Mouse (Mus musculus) heart, embryonic 11.5 days (tissue): Measurements from ENCODE around the gene Slc25a19. TPM values are rescaled to one million over a fixed set of nuclear protein-coding genes. Genes with fewer than 3 reads are reported as not detected.
A peak's percentile ranks its signal among the peaks of the same experiment; 100 is the strongest.

ENCODE experiments used
- ATAC-seq: fragments of 200-750 bp; cut with Nextera tagmentation; replicated peaks from 2 replicates; pipeline ENCODE4 v1.8.0; 2017; ENCODE audit warnings: moderate library complexity; ENCODE audit not compliant: insufficient number of reproducible peaks, low FRiP score, low TSS enrichment
- H3K27ac ChIP-seq: fragments of 300-500 bp; sonication (generic); 2 replicates; pipeline ENCODE4 v1.5.1; 2014; ENCODE audit warnings: mild to moderate bottlenecking, low read depth, low read length
- H3K27me3 ChIP-seq: fragments of 300-500 bp; sonication (generic); 2 replicates; pipeline ENCODE4 v1.6.1; 2014; ENCODE audit warnings: mild to moderate bottlenecking, low read length, mixed read lengths; ENCODE audit not compliant: control insufficient read depth, insufficient read depth
- H3K36me3 ChIP-seq: fragments of 300-500 bp; sonication (generic); 2 replicates; pipeline ENCODE4 v1.6.1; 2014; ENCODE audit warnings: mild to moderate bottlenecking, low read length, moderate library complexity, mixed read lengths; ENCODE audit not compliant: control insufficient read depth, insufficient read depth
- H3K4me1 ChIP-seq: fragments of 300-500 bp; sonication (generic); 2 replicates; pipeline ENCODE4 v1.6.1; 2014; ENCODE audit warnings: low read length; ENCODE audit not compliant: control insufficient read depth, insufficient read depth
- H3K4me2 ChIP-seq: fragments of 300-500 bp; sonication (generic); 2 replicates; pipeline ENCODE4 v1.6.1; 2014; ENCODE audit warnings: mild to moderate bottlenecking, moderate library complexity
- H3K4me3 ChIP-seq: fragments of 300-500 bp; sonication (generic); 2 replicates; pipeline ENCODE4 v1.5.1; 2014; ENCODE audit warnings: low read depth, low read length
- H3K9ac ChIP-seq: fragments of 300-500 bp; sonication (generic); 2 replicates; pipeline ENCODE4 v1.6.1; 2014; ENCODE audit warnings: mild to moderate bottlenecking, low read depth, low read length, moderate library complexity
- H3K9me3 ChIP-seq: fragments of 300-500 bp; sonication (generic); replicated peaks from 2 replicates; pipeline ENCODE4 v1.6.1; 2016; ENCODE audit warnings: low read length; ENCODE audit not compliant: control insufficient read depth
- WGBS: fragments of 180-500 bp; shearing (Covaris S2); extraction: QIAGEN DNeasy Blood & Tissue Kit; methylation state at CpG from one replicate; pipeline ENCODE4 v1.1.7; 2014; ENCODE audit not compliant: insufficient replicate concordance; 5-methylcytosine and 5-hydroxymethylcytosine counted together
- polyA plus RNA-seq: library from polyadenylated mRNA; unstranded; fragments of >200 nt; fragmentation: Nextera tagmentation; extraction: Ambion mirVana; gene quantifications from 2 replicates; pipeline ENCODE4 v1.2.1, GENCODE M21; 2014

The Slc25a19 gene
- polyA plus RNA-seq, 1 experiment from 2014 or later, result 35.7 TPM

GRCm38 (mm10) chr11:115663676-115664335 lies 35.7 kb upstream of the Slc25a19 start:
- Histone ChIP-seq H3K4me2 (no peak overlapping the region), H3K27ac (no peak overlapping the region), H3K27me3 (no peaks in the 10 kb centered on the region), H3K4me1 (no peaks in the 10 kb centered on the region), H3K36me3 (peaks cover 3% of the 10 kb centered on the region; the same call in 1 of the 2 replicates), H3K9ac (no peak overlapping the region), H3K9me3 (no peaks in the 10 kb centered on the region), H3K4me3 (no peak overlapping the region)
- 80% methylated on average over 4 of the region's 4 CpGs for WGBS
- ATAC-seq, result no peak

GRCm38 (mm10) chr11:115660376-115660775 lies 32.3 kb upstream of the Slc25a19 start:
- H3K27me3 ChIP-seq, result no peaks in the 10 kb centered on the region
- no peak for ATAC-seq
- H3K27ac ChIP-seq, result no peak overlapping the region
- no peak overlapping the region for H3K9ac ChIP-seq
- 0 out of 2 replicates have a peak, but pooled peaks cover 3% of the 10 kb centered on the region for H3K36me3 ChIP-seq
- H3K4me3 ChIP-seq, result no peak overlapping the region
- H3K4me2 ChIP-seq, result no peak overlapping the region
- no peaks in the 10 kb centered on the region for H3K9me3 ChIP-seq
- H3K4me1 ChIP-seq, result no peaks in the 10 kb centered on the region
- 95% methylated on average over 4 of the region's 4 CpGs for WGBS

- no peak for ATAC-seq
These were observed 30.4 kb upstream of the Slc25a19 start for GRCm38 (mm10) chr11:115658521-115658920.

GRCm38 (mm10) chr11:115654128-115654527 lies 26.0 kb upstream of the Slc25a19 start:
- no peak overlapping the region for H3K4me2 ChIP-seq
- H3K4me3 ChIP-seq, result no peak overlapping the region
- H3K36me3 ChIP-seq, result peaks cover 5% of the 10 kb centered on the region; the same call in 1 of the 2 replicates
- 50% methylated on average over 2 of the region's 2 CpGs for WGBS
- peaks cover 10% of the 10 kb centered on the region for H3K4me1 ChIP-seq
- H3K9ac ChIP-seq, result no peak overlapping the region
- H3K27ac ChIP-seq, result no peak overlapping the region; the same call in 1 of the 2 replicates
- H3K27me3 ChIP-seq, result no peaks in the 10 kb centered on the region
- ATAC-seq, result no peak
- no peaks in the 10 kb centered on the region for H3K9me3 ChIP-seq

More at GRCm38 (mm10) chr11:115658521-115658920, 30.4 kb upstream of the Slc25a19 start:
- H3K4me1 ChIP-seq, result peaks cover under 1% of the 10 kb centered on the region; the same call in 1 of the 2 replicates
- H3K4me3 ChIP-seq, result no peak overlapping the region
- no peak overlapping the region for H3K27ac ChIP-seq
- H3K4me2 ChIP-seq, result no peak overlapping the region
- peaks cover 7% of the 10 kb centered on the region; the same call in 1 of the 2 replicates for H3K36me3 ChIP-seq
- H3K9ac ChIP-seq, result no peak overlapping the region
- H3K9me3 ChIP-seq, result no peaks in the 10 kb centered on the region
- 84% methylated on average over 6 of the region's 6 CpGs for WGBS
- H3K27me3 ChIP-seq, result no peaks in the 10 kb centered on the region

- Histone ChIP-seq H3K27me3 (no peaks in the 10 kb centered on the region), H3K36me3 (peaks cover 8% of the 10 kb centered on the region; the same call in 1 of the 2 replicates), H3K27ac (peak overlapping the region; percentile 31; the same call in 1 of the 2 replicates), H3K4me3 (no peak overlapping the region), H3K4me2 (no peak overlapping the region), H3K9me3 (no peaks in the 10 kb centered on the region), H3K4me1 (peaks cover 10% of the 10 kb centered on the region), H3K9ac (no peak overlapping the region)
- no peak; the same call in 1 of the 2 replicates for ATAC-seq
- WGBS, result 63% methylated on average over 3 of the region's 3 CpGs
These were observed 25.1 kb upstream of the Slc25a19 start for GRCm38 (mm10) chr11:115653194-115653593.

GRCm38 (mm10) chr11:115651680-115652079 lies 23.6 kb upstream of the Slc25a19 start:
- Histone ChIP-seq H3K4me1 (peaks cover 10% of the 10 kb centered on the region), H3K4me3 (no peak overlapping the region), H3K27ac (no peak overlapping the region), H3K9ac (no peak overlapping the region), H3K9me3 (no peaks in the 10 kb centered on the region), H3K4me2 (no peak overlapping the region), H3K36me3 (peaks cover 10% of the 10 kb centered on the region), H3K27me3 (no peaks in the 10 kb centered on the region)
- 89% methylated on average over 3 of the region's 3 CpGs for WGBS
- ATAC-seq, result no peak

GRCm38 (mm10) chr11:115649706-115650105 lies 21.6 kb upstream of the Slc25a19 start:
- Histone ChIP-seq H3K4me2 (no peak overlapping the region), H3K9me3 (no peaks in the 10 kb centered on the region), H3K9ac (peak overlapping the region; percentile 8; the same call in 1 of the 2 replicates), H3K27me3 (no peaks in the 10 kb centered on the region), H3K4me1 (peaks cover 10% of the 10 kb centered on the region), H3K27ac (peak overlapping the region; percentile 41), H3K36me3 (peaks cover 7% of the 10 kb centered on the region), H3K4me3 (no peak overlapping the region)
- no peak for ATAC-seq
- 62% methylated on average over 10 of the region's 10 CpGs for WGBS

- H3K4me1 ChIP-seq, result peaks cover 5% of the 10 kb centered on the region; the same call in 1 of the 2 replicates
- peaks cover 9% of the 10 kb centered on the region for H3K36me3 ChIP-seq
These were observed 19.4 kb upstream of the Slc25a19 start for GRCm38 (mm10) chr11:115647459-115647858.

GRCm38 (mm10) chr11:115646439-115646838 lies 18.3 kb upstream of the Slc25a19 start:
- H3K27me3 ChIP-seq, result no peaks in the 10 kb centered on the region
- H3K4me1 ChIP-seq, result peaks cover 5% of the 10 kb centered on the region; the same call in 1 of the 2 replicates
- H3K4me3 ChIP-seq, result no peak overlapping the region
- 94% methylated on average over 9 of the region's 9 CpGs for WGBS
- ATAC-seq, result no peak
- no peak overlapping the region for H3K4me2 ChIP-seq
- no peak overlapping the region for H3K9ac ChIP-seq
- no peaks in the 10 kb centered on the region for H3K9me3 ChIP-seq
- H3K27ac ChIP-seq, result no peak overlapping the region
- peaks cover 9% of the 10 kb centered on the region for H3K36me3 ChIP-seq

More at GRCm38 (mm10) chr11:115647459-115647858, 19.4 kb upstream of the Slc25a19 start:
- no peaks in the 10 kb centered on the region for H3K27me3 ChIP-seq
- no peak for ATAC-seq
- H3K4me2 ChIP-seq, result no peak overlapping the region
- H3K9me3 ChIP-seq, result no peaks in the 10 kb centered on the region
- WGBS, result 56% methylated on average over 6 of the region's 6 CpGs
- no peak overlapping the region for H3K4me3 ChIP-seq
- no peak overlapping the region for H3K9ac ChIP-seq
- no peak overlapping the region for H3K27ac ChIP-seq
